Mouse (Mus musculus): ENCODE results near the gene Gimap5. TPM values are rescaled to one million over a fixed set of nuclear protein-coding genes. Genes with fewer than 3 reads are reported as not detected.

Gimap5 gene
- total RNA-seq, 1 experiment, result 0.31 TPM

GRCm38 (mm10) chr6:48785601-48786000, 39.6 kb downstream of the Gimap5 start:
- DNase-seq (ENCODE audit: low read depth, low spot score), result no peak
- Histone ChIP-seq H3K4me3 (ENCODE audit: insufficient read depth in 1 of 2, low read depth in 1 of 2, low read length in 2 of 2, poor library complexity in 1 of 2, severe bottlenecking in 1 of 2) (no peak overlapping the region), H3K9me3 (ENCODE audit: control insufficient read depth, insufficient read depth, low read depth, low read length) (no peaks in the 10 kb centered on the region), H3K36me3 (ENCODE audit: control insufficient read depth, insufficient read depth, low read length, poor library complexity, severe bottlenecking) (no peaks in the 10 kb centered on the region), H3K9ac (ENCODE audit: insufficient read depth, low read depth, low read length, poor library complexity, severe bottlenecking) (no peak overlapping the region), H3K27ac (ENCODE audit: insufficient read depth, low read depth, low read length, poor library complexity, severe bottlenecking) (no peak overlapping the region), H3K4me1 (ENCODE audit: control insufficient read depth in 2 of 2, insufficient read depth in 2 of 2, low read length in 2 of 2, poor library complexity in 1 of 2) (no peaks in the 10 kb centered on the region)
- in situ Hi-C loops (cut with MboI; ENCODE audit: low sequenced_read_pairs in 2 of 2, unreplicated experiment in 2 of 2), result no loop called here
- no peak for TF ChIP-seq HCFC1 (IDR thresholded peaks at IDR 0.05; ENCODE audit: borderline replicate concordance, insufficient read depth, low read length)

DNA sequence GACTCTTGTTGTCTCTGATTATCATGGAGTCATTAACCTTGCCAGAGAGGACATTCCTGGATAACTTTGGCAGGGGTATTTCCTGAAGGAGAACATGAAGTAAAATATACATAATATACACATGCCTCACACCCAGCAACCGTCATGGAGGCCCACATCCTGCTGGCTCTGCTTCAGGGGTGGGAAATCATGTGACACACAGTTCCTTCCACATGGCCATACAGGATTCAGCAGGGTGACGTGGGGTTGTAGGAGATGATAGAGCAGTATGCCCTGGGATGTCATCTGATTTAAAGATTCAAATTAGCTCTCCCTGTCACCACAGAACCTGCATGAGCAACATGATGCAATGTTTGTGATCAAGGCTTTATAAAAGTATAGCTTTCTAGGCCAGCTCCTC, 41.9 kb downstream of the Gimap5 start:
- no peak for DNase-seq (ENCODE audit: low read depth, low spot score)
- TF ChIP-seq MAFK (IDR thresholded peaks at IDR 0.05; ENCODE audit: insufficient read depth, low read depth, low read length), result no peak
- no peak for TF ChIP-seq HCFC1 (IDR thresholded peaks at IDR 0.05; ENCODE audit: borderline replicate concordance, insufficient read depth, low read length)
- no peak for TF ChIP-seq ZNF384 (IDR thresholded peaks at IDR 0.05; ENCODE audit: low read depth, low read length)
- Histone ChIP-seq H3K36me3 (ENCODE audit: control insufficient read depth, insufficient read depth, low read length, poor library complexity, severe bottlenecking) (no peaks in the 10 kb centered on the region), H3K27ac (ENCODE audit: insufficient read depth, low read depth, low read length, poor library complexity, severe bottlenecking) (no peak overlapping the region), H3K9ac (ENCODE audit: insufficient read depth, low read depth, low read length, poor library complexity, severe bottlenecking) (no peak overlapping the region), H3K9me3 (ENCODE audit: control insufficient read depth, insufficient read depth, low read depth, low read length) (no peaks in the 10 kb centered on the region), H3K4me3 (ENCODE audit: insufficient read depth in 1 of 2, low read depth in 1 of 2, low read length in 2 of 2, poor library complexity in 1 of 2, severe bottlenecking in 1 of 2) (no peak overlapping the region), H3K4me1 (ENCODE audit: control insufficient read depth in 2 of 2, insufficient read depth in 2 of 2, low read length in 2 of 2, poor library complexity in 1 of 2) (no peaks in the 10 kb centered on the region)
- in situ Hi-C loops (cut with MboI; ENCODE audit: low sequenced_read_pairs in 2 of 2, unreplicated experiment in 2 of 2), result no loop called here

DNA sequence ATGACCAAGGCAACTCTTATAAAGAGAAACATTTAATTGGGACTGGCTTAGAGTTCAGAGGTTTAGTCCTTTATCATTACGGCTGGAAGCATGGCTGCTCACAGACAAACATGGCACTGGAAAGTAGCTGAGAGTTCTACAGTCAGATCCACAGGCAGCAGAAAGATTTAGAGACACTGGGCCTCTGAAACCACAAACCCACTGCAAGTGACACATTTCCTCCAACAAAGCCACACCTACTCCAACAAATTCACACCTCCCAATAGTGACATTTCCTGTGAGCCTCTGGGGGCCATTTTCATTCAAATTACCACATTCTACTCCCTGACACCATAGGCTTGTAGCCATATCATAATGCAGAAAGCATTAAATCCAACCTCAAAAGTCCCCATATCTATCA, 55.9 kb downstream of the Gimap5 start:
- no peak for TF ChIP-seq ZNF384 (IDR thresholded peaks at IDR 0.05; ENCODE audit: low read depth, low read length)
- no peak for TF ChIP-seq MAFK (IDR thresholded peaks at IDR 0.05; ENCODE audit: insufficient read depth, low read depth, low read length)
- TF ChIP-seq CHD2 (IDR thresholded peaks at IDR 0.05; ENCODE audit: low read depth, low read length), result no peak
- no peak for TF ChIP-seq HCFC1 (IDR thresholded peaks at IDR 0.05; ENCODE audit: borderline replicate concordance, insufficient read depth, low read length)
- no peak for TF ChIP-seq ZC3H11A (IDR thresholded peaks at IDR 0.05; ENCODE audit: borderline replicate concordance, low read depth, low read length)
- H3K36me3 ChIP-seq (ENCODE audit: control insufficient read depth, insufficient read depth, low read length, poor library complexity, severe bottlenecking), result no peaks in the 10 kb centered on the region
- H3K4me1 ChIP-seq (ENCODE audit: control insufficient read depth in 2 of 2, insufficient read depth in 2 of 2, low read length in 2 of 2, poor library complexity in 1 of 2), result no peaks in the 10 kb centered on the region
- no peaks in the 10 kb centered on the region for H3K9me3 ChIP-seq (ENCODE audit: control insufficient read depth, insufficient read depth, low read depth, low read length)
- H3K4me3 ChIP-seq (ENCODE audit: insufficient read depth in 1 of 2, low read depth in 1 of 2, low read length in 2 of 2, poor library complexity in 1 of 2, severe bottlenecking in 1 of 2), result no peak overlapping the region
- in situ Hi-C loops (cut with MboI; ENCODE audit: low sequenced_read_pairs in 2 of 2, unreplicated experiment in 2 of 2), result no loop called here
- H3K27ac ChIP-seq (ENCODE audit: insufficient read depth, low read depth, low read length, poor library complexity, severe bottlenecking), result no peak overlapping the region
- no peak overlapping the region for H3K9ac ChIP-seq (ENCODE audit: insufficient read depth, low read depth, low read length, poor library complexity, severe bottlenecking)
- no peak for DNase-seq (ENCODE audit: low read depth, low spot score)

- TF ChIP-seq CHD2 (IDR thresholded peaks at IDR 0.05; ENCODE audit: low read depth, low read length), result no peak
- Histone ChIP-seq H3K4me3 (ENCODE audit: insufficient read depth in 1 of 2, low read depth in 1 of 2, low read length in 2 of 2, poor library complexity in 1 of 2, severe bottlenecking in 1 of 2) (no peak overlapping the region), H3K4me1 (ENCODE audit: control insufficient read depth in 2 of 2, insufficient read depth in 2 of 2, low read length in 2 of 2, poor library complexity in 1 of 2) (no peaks in the 10 kb centered on the region), H3K27ac (ENCODE audit: insufficient read depth, low read depth, low read length, poor library complexity, severe bottlenecking) (no peak overlapping the region), H3K9me3 (ENCODE audit: control insufficient read depth, insufficient read depth, low read depth, low read length) (no peaks in the 10 kb centered on the region), H3K9ac (ENCODE audit: insufficient read depth, low read depth, low read length, poor library complexity, severe bottlenecking) (no peak overlapping the region), H3K36me3 (ENCODE audit: control insufficient read depth, insufficient read depth, low read length, poor library complexity, severe bottlenecking) (no peaks in the 10 kb centered on the region)
- in situ Hi-C loops (cut with MboI; ENCODE audit: low sequenced_read_pairs in 2 of 2, unreplicated experiment in 2 of 2), result no loop called here
- DNase-seq (ENCODE audit: low read depth, low spot score), result no peak
Observed at GRCm38 (mm10) chr6:48803406-48804051, 57.5 kb downstream of the Gimap5 start.

Other genes with a start within 250 kb of the Gimap5 start
- 13.5 and 15.9 TPM in 2 replicates for gene Atp6v0e2, start 208.6 kb upstream of the Gimap5 start, total RNA-seq (2012; rRNA removed)
- 2.0 and 5.1 TPM in 2 replicates for gene Lrrc61, start 191.4 kb upstream of the Gimap5 start, total RNA-seq (2012; rRNA removed)
- 0.18 and 0.42 TPM in 2 replicates for gene Rarres2, start 173.4 kb upstream of the Gimap5 start, total RNA-seq (2012; rRNA removed)
- not detected in 2 replicates for gene Gm45021, start 156.6 kb upstream of the Gimap5 start, total RNA-seq (2012; rRNA removed)
- gene Repin1, start 152.3 kb upstream of the Gimap5 start, total RNA-seq (2012; rRNA removed), result 17.4 and 22.8 TPM in 2 replicates
- gene Gm44965, start 152.3 kb upstream of the Gimap5 start, total RNA-seq (2012; rRNA removed), result not detected in 2 replicates
- 3.5 and 3.8 TPM in 2 replicates for gene Zfp775, start 144.1 kb upstream of the Gimap5 start, total RNA-seq (2012; rRNA removed)
- gene AI854703, start 119.4 kb upstream of the Gimap5 start, total RNA-seq (2012; rRNA removed), result 0.67 and 0.90 TPM in 2 replicates
- gene Gimap8, start 99.0 kb upstream of the Gimap5 start, total RNA-seq (2012; rRNA removed), result 0.11 and 0.22 TPM in 2 replicates
- gene Gimap9, start 70.1 kb upstream of the Gimap5 start, total RNA-seq (2012; rRNA removed), result 2.9 and 3.4 TPM in 2 replicates
- 0.26 and 0.67 TPM in 2 replicates for gene Gimap4, start 61.6 kb upstream of the Gimap5 start, total RNA-seq (2012; rRNA removed)
- 0.36 TPM in 1 of 2 replicates, not detected in the other for gene Gimap6, start 38.0 kb upstream of the Gimap5 start, total RNA-seq (2012; rRNA removed)
- not detected in 2 replicates for gene Gm28053, start 27.6 kb upstream of the Gimap5 start, total RNA-seq (2012; rRNA removed)
- gene Gimap7, start 27.6 kb upstream of the Gimap5 start, total RNA-seq (2012; rRNA removed), result not detected in 2 replicates
- 0.58 TPM in 1 of 2 replicates, not detected in the other for gene Gimap1, start 7.1 kb upstream of the Gimap5 start, total RNA-seq (2012; rRNA removed)
- 0.09 TPM in 1 of 2 replicates, not detected in the other for gene Gimap3, start 24.7 kb downstream of the Gimap5 start, total RNA-seq (2012; rRNA removed)
- 0.90 and 7.8 TPM in 2 replicates for gene Tmem176a, start 94.7 kb downstream of the Gimap5 start, total RNA-seq (2012; rRNA removed)
- 0.74 and 4.7 TPM in 2 replicates for gene Tmem176b, start 95.3 kb downstream of the Gimap5 start, total RNA-seq (2012; rRNA removed)
- gene Aoc1, start 126.7 kb downstream of the Gimap5 start, total RNA-seq (2012; rRNA removed), result 0.31 and 0.32 TPM in 2 replicates
- not detected in 2 replicates for gene 1600015I10Rik, start 183.7 kb downstream of the Gimap5 start, total RNA-seq (2012; rRNA removed)
- gene Doxl2, start 228.8 kb downstream of the Gimap5 start, total RNA-seq (2012; rRNA removed), result 0.13 TPM in 1 of 2 replicates, not detected in the other
- not detected in 2 replicates for gene Svs1, start 240.7 kb downstream of the Gimap5 start, total RNA-seq (2012; rRNA removed)

Measured in ES-E14 (cell line).